Mouse (Mus musculus): ENCODE results near the gene Chn2. TPM values are rescaled to one million over a fixed set of nuclear protein-coding genes. Genes with fewer than 3 reads are reported as not detected.

The Chn2 gene
- polyA plus RNA-seq, 1 experiment: 5.6 TPM

- Histone ChIP-seq H3K27me3 (ENCODE audit: control insufficient read depth, insufficient read depth, low read length, poor library complexity, severe bottlenecking) (no peaks in the 10 kb centered on the region), H3K9ac (ENCODE audit: low read depth, poor library complexity, severe bottlenecking) (no peak overlapping the region), H3K9me3 (replicated peaks; ENCODE audit: control insufficient read depth, insufficient read depth, low read length, poor library complexity, severe bottlenecking) (no peaks in the 10 kb centered on the region), H3K36me3 (ENCODE audit: control insufficient read depth, insufficient read depth, low read length, poor library complexity, severe bottlenecking) (no peaks in the 10 kb centered on the region), H3K4me3 (ENCODE audit: low read depth, low read length) (no peak overlapping the region), H3K4me1 (ENCODE audit: control insufficient read depth, insufficient read depth, low read length) (no peaks in the 10 kb centered on the region), H3K27ac (ENCODE audit: insufficient read depth, low read length) (no peak overlapping the region)
- no peak for TF ChIP-seq EP300 (IDR thresholded peaks at IDR 0.05; ENCODE audit: insufficient read depth, low read depth, low read length)
These were observed 301.8 kb downstream of the Chn2 start for GRCm38 (mm10) chr6:54341133-54341532.

DNA sequence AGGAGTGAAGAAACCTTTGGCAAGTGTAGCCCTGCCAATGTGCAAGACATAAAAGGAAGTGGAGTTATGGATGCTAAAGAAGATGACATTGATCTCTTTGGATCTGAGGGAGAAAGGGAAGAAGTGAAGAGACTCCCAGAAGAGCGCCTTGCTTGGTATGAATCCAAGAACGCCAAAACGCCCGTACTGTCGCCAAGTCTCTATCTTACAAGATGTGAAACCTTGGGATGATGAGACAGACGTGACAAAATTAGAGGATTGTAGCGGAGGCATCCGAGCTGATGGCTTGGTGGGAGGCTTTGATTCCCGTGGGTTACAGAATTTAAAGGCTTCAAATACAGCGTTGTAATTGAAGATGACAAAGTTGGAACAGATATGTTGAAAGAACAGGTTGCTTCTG lies 302.9 kb downstream of the Chn2 start:
- Histone ChIP-seq H3K9me3 (replicated peaks; ENCODE audit: control insufficient read depth, insufficient read depth, low read length, poor library complexity, severe bottlenecking) (no peaks in the 10 kb centered on the region), H3K4me3 (ENCODE audit: low read depth, low read length) (no peak overlapping the region), H3K27me3 (ENCODE audit: control insufficient read depth, insufficient read depth, low read length, poor library complexity, severe bottlenecking) (no peaks in the 10 kb centered on the region), H3K27ac (ENCODE audit: insufficient read depth, low read length) (no peak overlapping the region), H3K36me3 (ENCODE audit: control insufficient read depth, insufficient read depth, low read length, poor library complexity, severe bottlenecking) (no peaks in the 10 kb centered on the region), H3K9ac (ENCODE audit: low read depth, poor library complexity, severe bottlenecking) (no peak overlapping the region), H3K4me1 (ENCODE audit: control insufficient read depth, insufficient read depth, low read length) (no peaks in the 10 kb centered on the region)
- no peak for TF ChIP-seq EP300 (IDR thresholded peaks at IDR 0.05; ENCODE audit: insufficient read depth, low read depth, low read length)
- no peak for TF ChIP-seq POLR2A (IDR thresholded peaks at IDR 0.05; ENCODE audit: insufficient read depth, low read length)
- TF ChIP-seq CTCF (IDR thresholded peaks at IDR 0.05; ENCODE audit: low read depth, low read length): no peak

Other genes starting within 250 kb of the Chn2 start
- 0.17 and 0.33 TPM in 2 replicates for gene Tril, start 218.7 kb upstream of the Chn2 start, polyA plus RNA-seq (2011; ENCODE audit: insufficient read depth, insufficient read length, low read depth, missing spikeins)
- 0.46 TPM in 1 of 2 replicates, not detected in the other for gene Cpvl, start 60.9 kb upstream of the Chn2 start, polyA plus RNA-seq (2011; ENCODE audit: insufficient read depth, insufficient read length, low read depth, missing spikeins)